Mouse (Mus musculus): ENCODE measurements around the gene Rnase13.

Rnase13 gene

DNA sequence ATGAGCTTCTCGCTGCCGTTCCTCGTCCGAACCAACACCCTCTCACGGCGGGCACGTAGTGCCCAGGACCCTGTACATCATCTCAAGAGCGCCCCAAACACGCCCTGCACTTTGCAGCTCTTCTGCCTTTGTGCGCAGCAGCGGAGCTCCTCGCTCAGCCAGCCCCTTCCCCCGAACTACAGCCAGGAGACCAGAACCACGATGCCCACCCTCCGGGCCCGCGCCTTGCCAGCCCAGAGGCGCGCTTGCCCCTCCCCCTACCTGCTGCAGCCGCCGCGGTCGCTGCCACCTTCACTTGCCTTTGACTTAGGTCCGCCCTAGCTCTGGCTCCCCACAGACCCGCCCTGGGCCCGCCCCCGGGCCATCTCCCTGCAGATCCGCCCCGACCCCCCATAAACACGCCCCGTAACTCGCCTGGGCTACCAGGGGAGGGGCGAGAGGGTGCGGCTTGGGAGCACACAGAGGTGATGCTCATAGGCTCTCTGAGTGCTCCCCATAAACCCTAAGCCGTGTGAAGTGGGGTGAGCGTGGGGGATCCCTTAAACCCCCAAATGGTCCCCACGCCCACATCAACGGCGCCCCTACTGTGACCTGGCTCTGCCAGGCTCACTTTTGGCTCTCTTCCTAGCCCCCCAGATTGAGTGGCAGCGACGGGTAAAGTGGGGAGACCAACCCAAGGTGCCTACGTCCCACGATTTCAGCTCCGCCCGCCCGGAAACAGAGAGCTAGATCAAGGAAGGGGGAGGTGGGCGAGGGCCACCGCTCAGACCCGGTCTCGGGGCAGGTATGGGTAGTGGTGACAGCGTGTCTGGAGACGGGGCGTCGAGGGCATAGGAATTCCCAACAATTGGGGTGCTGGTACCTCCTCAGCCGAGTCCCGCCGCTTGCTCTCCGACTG is 9.3 kb downstream of the Rnase13 start:
- in situ Hi-C loops (cut with MboI, MseI): no loop called here

DNA sequence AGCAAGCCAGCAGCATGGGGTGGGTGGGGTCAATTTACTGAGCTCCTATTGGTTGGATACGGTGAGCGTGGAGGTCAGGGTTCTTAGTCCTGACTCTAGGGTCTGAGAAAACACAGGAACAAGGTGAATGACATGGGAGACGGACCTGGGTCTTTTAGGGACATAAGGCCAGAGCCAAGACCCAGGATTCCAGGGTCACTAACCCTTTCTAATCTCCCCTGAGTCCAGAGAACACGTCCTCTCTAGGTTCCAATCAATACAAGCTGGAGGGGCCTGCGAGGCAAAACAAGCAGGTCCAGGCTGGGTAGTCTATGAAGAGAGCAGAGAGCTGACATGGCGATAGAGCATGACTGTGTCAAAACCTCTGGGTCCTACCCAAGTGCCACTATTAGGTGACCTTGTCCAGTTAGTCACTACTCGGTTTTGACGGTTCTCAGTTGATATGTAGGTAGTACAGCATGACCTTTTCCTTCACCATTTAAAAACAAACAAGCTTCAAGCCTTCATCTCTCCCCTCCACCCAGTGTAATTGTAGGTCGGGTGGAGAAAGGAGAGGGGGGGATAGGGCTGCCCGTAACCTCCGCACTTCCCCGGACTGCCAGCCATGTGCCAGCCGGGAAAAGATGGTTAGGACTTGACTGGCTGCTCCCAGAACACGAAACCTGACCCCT is 10.0 kb downstream of the Rnase13 start:
- in situ Hi-C loops (cut with MboI, MseI): no loop called here

DNA sequence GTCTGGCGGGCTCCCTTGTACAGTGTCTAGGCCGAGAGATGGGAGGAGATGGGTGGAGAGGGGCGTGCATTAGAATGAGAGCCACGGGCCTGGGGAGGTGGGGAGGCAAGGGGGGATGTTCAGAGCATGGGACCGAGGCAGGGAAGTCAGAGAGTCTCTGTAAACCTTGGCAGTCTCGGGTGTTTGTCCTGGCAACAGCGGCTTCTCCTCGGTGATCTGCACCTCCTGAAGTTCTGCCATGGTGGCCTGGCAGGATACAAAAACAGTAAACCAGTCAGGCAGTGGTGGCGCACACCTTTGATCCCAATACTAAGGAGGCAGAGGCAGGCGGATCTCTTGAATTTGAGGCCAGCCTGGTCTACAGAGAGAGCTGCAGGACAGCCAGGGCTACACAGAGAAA is 11.3 kb downstream of the Rnase13 start:
- in situ Hi-C loops (cut with MboI, MseI): no loop called here

DNA sequence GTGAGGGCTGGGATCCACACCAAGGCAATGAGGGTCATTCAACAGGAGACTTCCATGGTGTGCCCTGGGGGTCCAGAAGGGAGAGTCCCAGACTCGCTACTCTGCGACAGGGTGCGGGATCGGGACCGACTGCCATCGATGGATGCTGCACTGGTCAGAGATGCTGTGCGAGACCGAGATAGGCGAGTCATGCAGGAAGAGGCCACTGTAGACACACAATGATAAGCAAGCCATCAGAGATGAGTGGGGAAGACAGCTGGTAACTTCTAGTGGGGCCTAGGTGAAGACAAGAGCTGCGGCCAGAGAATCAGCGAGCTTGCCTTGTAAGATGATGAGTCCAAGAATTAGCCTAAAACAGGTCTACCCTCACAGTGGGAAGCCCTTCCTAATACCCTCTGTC is 16.5 kb downstream of the Rnase13 start:
- in situ Hi-C loops (cut with MboI, MseI): loop anchor here (5.0 kb wide), 1 partner anchor 101 kb away; no protein-coding TSS in a partner anchor

DNA sequence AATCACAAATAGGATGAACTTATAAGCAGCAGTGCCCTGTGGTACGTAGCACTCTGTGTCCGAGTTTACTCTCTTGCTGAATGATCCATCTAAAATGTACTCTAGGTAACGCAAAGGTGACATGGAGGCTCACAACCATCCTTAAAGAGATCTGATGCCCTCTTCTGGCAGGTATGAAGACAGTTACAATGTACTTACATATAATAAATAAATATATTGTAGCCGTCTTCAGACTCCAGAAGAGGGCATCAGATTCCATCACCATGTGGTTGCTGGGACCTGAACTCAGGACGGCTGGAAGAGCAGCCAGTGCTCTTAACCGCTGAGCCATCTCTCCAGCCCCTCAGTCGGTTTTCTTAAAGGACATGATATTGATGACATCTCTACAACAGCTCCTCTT is 17.9 kb downstream of the Rnase13 start:
- in situ Hi-C loops (cut with MboI, MseI): loop anchor here (5.0 kb wide), 1 partner anchor 103 kb away; no protein-coding TSS in a partner anchor

DNA sequence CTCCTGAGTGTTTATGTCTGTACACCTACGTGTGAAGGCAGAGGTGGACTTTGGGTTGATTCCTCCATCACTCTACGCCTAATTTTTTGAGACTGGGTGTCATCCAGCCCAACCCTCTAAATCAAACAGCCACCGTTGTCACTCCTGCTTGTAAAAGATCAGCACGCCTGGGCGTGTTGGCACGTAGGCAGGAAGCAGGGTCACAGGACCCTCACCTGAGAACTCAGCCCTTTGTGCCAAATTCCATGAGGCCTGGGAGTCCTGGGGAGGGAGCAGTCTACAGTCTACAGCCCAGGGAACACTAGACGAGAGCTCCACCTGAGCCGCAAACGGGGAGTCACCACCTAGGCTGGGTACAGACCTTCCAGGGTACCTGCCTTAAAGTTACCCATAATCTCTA is 18.8 kb downstream of the Rnase13 start:
- in situ Hi-C loops (cut with MboI, MseI): no loop called here

DNA sequence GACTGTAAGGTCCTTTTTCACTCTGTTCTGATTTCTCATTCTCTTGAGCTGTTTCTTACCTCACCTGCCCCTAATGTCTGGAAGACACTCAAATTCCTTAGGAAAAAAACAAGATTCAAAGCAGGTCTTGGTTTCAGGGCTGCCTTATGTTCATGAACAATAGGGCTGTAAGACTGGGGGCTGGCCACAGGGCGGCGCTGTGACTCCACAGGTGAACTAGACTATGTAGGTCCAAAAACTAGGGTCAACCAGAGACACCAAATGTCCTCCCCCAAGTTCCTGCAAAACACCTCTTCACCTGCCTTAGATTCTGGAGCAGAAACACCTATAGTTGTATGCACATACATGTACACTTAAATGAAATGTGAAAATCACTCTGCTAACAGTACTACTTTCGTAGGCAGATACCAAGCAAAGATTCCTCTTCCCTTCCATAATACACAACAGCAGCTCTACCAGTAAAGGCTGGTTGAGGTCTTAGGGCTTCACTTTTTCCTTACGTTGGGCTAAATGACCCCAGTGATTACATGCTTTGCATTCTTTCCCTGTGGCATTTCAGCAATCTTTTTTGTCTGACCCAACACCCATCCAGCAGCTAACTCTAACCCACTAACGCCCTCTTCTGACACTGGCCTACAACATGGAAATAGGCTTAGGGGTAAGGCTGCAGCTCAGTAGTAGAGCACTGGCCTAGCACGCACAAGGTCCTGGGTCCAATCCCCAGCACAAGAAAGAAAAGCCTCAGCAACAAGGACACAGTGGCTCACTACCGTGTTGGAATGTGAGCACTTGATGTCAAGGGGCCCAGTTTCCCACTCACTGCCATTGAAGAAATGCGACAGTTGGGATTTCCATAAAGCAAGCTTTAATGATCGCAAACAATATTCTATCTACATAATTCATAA is 19.5 kb downstream of the Rnase13 start:
- in situ Hi-C loops (cut with MboI, MseI): no loop called here

DNA sequence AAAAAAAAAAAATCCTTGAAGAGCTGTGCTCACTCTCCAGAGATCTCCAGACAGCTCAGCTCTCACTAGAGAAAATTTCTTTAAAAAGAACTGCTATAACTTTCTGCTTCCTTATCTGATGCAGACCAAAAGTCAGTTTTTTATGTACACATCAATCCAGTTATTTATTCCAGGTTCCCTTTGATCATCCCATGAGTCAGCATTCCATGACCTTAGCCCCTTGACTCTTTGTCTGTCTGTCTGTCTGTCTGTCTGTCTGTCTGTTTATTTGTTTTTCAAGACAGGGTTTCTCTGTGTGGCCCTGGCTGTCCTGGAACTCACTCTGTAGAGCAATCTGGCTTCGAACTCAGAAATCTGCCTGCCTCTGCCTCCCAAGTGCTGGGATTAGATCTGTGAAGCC is 23.2 kb downstream of the Rnase13 start:
- in situ Hi-C loops (cut with MboI, MseI): no loop called here

DNA sequence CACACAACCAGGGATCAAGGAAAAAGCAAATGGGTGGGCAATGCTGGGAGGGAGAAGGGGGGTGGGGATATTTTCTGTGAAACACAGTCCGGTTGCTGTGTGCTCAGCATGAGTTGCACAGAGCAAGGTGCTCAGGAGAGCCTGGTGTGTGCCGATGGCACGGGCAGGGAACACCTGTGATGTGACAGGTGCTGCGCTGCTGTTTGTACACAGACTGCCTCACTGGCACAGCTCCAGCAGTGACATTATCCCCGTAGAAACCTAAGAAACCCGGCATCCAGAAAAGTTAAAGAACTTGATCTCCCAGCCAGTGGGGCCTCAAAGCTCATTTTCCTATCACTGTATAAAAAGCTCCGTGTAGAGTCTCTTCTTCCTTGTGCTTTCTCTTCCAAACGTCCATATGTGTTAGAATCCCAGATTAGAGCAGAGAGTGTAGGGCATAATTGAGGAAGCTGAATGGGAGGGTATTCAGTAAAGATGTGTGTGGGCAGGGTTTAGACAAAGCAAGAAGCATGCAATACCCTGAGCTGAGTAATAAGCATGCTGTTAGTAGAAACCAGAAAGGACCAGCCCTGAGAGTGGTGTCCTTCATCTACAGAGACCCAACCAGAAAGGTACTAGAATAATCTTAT is 25.9 kb downstream of the Rnase13 start:
- in situ Hi-C loops (cut with MboI, MseI): no loop called here

DNA sequence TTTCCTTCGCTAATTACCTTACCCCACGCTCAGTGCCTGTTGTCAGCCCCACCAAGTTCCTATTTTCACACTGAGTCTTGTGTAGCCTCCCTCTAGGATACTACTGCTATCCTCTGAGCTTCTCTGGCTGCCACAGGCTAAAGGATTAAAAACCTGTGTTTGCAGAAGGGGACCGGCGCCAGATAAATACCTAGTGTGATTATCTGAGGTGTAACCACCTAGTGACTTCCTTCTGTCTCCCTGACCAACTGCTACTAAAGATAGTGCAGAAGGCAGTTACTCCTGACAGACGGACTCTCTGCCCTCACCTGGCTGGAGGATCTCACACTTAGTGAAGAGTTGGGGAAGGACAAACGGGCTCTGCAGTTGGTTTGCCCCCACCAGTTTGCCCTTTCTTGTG is 26.6 kb downstream of the Rnase13 start:
- in situ Hi-C loops (cut with MboI, MseI): no loop called here

DNA sequence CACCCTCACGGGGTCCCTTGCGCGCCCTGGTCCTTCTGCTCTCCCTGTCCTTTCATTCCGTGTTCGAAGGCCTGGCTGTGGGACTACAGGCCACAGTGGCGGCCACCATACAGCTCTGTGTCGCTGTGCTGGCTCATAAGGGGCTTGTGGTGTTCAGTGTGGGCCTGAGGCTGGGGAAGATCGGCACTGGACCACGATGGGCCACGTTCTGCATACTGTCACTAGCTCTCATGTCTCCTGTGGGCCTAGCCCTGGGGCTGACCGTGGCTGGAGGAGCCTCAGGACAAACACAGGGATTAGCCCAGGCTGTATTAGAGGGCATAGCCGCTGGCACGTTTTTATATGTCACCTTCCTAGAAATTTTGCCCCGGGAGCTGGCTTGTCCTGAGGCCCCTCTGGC is 27.5 kb downstream of the Rnase13 start:
- in situ Hi-C loops (cut with MboI, MseI): no loop called here

DNA sequence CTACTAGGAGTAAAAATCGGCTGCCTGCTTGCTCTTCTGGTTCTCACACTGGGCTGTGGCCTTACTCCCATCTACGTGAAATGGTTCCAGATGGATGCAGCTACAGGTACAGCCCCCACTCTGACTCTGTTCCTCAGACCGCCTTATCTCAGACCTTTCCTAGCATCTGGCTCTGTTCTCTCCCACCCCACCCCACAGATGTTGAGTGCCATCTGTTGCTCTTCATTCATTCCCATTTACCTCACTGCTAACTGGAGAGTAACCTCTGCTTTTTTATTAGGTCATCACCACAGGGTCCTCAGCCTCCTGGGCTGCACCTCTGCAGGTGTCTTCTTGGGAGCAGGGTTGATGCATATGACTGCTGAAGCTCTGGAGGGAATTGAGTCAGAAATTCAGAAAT is 28.8 kb downstream of the Rnase13 start:
- in situ Hi-C loops (cut with MboI, MseI): no loop called here

DNA sequence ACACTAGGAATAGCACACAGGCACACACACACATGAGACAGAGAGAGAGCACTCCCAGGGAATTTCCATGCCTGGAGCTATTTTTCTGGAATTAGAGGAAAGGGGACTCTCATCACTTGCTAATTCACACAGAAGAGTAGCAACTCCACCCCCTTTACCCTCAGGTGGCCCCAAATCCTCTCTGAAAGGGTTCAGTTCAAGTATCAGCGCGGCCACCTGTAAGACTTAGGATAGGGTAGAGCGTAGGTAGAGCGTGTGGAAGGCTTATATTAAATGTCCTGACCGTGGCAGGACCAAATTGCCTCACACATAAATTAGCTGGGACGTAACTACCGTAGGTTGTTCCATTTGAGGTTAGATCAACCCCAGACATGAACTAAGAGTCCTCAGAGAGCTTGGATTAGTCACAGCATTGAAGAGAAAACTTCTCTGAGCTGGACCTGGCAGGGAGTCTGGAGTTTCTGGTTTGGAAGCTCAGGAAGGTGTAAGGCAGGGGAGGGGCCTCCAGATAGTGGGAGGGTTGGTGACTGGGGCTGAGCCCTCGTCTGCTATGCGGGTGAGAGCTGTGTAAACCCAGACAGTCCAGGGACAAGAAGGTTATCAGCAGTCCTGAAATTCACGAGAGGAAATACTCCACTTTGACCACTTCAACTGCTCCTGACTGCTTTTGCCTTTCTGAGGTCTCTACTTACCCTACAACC is 29.3 kb downstream of the Rnase13 start:
- in situ Hi-C loops (cut with MboI, MseI): no loop called here

DNA sequence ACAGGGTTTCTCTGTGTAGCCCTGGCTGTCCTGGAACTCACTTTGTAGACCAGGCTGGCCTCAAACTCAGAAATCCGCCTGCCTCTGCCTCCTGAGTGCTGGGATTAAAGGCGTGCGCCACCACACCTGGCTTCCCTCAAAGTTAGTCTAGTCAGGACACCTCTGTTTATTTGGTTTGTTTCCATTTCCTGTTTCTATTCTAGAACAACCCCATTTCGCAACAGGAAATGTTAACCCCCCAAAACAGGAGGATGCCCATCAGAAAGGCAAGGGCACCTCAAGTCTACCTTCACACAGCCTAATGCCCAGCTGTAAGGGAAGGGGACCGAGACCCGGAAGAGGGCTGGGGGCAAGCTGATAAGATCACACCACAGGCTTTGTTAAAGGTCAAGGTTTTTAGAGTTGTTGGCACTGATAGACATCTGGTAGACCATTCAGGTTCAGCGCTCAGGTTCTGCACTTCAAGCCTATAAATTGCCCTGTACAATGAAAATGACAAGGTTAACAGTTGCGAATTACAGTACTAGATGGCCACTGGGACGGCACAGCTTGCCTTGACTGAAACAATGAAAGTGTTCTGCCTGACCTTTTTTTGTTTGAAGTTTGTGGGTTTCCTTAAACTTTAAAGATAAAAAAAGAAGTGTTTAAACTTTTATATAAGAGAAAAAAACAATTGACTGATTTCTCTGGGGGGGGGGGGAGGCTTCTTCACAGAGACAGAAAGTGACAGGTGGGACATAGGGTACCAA is 30.2 kb downstream of the Rnase13 start, which contains the start of gene Slc39a2:
TSS of gene Slc39a2 (plus strand) at position 699 of the 749 bp plus-strand sequence.
- in situ Hi-C loops (cut with MboI, MseI): no loop called here

DNA sequence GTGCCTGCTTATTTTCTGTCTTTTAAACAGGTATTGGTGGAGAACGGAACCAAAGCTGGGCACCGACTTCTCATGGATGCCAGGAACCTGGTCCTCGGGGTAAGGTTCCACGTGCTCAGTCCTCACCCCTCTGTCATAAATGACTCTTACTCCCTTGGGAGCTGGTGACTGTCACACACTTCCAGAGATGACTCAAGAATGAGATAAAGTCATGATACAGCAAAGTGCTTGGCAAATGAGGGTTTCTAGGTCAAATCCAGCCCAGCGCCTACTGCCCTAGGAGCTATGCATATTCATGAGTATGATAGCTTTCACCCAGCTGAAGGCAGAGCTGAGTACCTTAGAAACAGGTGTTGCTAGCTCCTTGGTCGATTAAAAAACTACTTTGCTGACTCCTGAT is 32.7 kb downstream of the Rnase13 start:
- in situ Hi-C loops (cut with MboI, MseI): no loop called here

DNA sequence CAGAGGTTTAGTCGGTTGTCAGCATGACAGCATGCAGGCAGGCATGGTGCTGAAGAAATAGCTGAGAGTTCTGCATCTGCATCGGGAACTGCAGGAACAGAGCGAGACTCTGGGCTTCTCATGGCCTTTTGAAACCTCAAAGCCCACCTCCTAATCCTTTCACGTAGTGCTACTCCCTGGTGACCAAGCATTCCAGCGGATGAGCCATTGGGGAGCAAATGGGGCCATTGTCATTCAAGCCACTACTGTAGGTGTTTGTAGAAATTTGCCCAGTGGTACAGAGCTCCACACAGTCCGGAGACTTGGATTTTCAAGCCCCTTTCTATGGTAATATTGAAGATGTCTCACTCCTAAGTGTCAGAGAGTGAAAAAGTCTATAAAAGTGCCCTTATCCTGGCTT is 36.5 kb downstream of the Rnase13 start:
- in situ Hi-C loops (cut with MboI, MseI): no loop called here

DNA sequence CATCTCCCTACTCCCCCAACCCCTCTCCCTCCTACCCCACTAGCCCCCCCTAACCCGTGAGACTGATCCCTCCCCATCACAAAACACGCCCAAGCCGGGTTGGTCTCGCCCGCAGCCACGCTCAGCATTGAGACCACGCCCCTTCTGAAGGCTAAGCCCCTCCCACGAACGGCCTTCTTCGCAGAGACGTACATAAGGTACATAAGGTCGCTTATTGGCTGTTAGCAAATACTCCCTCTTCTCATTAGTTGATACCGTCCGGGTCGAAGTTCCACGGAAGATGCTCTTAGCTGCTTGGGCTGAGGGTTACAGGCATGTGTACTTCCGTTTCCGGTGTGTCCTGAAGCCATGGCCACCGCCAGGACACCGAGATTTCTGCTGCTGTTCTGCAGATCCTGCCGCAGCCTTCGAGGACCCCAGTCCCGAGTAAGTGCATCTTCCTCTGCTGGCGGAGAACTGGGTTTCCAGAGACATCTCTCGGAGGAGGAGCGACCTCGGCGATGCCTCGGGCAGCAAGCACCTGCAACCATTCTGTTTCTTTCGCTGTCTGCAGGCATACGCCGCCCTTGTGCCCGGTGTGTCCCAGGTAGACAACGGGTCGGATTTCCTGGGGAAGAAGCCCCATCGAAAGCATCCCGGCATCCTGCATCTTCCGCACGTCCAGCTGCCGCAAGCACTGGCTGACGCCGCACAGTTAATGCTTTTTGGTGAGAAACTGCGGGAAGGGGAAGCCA is 37.8 kb downstream of the Rnase13 start, which contains the start of gene Mettl17:
TSS of gene Mettl17 (plus strand) at position 245 of the 734 bp plus-strand sequence.
- in situ Hi-C loops (cut with MboI, MseI): no loop called here

DNA sequence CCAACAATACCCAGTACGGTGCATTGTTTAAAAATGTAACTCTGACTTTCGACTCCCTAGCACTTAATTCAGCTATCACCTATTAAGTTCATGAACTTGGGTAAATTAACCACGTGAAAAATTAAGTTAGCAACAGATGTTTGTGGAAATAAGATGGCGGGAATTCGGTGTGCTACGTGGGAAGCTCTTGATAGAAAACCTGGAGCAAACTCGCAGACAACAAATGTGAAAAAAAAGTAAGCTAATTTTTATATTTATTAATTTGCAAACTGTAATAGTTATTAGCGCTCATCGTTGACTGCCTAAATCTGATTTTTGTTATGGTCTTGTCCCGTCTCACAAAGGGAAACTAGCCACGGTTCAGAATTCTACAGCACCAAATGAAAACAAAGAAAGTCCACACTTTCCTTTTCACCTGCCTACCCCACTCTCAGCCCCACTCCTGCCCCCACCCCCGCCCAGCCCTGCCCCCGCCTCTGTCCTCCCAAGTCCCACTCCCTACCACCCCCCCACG is 38.5 kb downstream of the Rnase13 start:
- in situ Hi-C loops (cut with MboI, MseI): no loop called here

DNA sequence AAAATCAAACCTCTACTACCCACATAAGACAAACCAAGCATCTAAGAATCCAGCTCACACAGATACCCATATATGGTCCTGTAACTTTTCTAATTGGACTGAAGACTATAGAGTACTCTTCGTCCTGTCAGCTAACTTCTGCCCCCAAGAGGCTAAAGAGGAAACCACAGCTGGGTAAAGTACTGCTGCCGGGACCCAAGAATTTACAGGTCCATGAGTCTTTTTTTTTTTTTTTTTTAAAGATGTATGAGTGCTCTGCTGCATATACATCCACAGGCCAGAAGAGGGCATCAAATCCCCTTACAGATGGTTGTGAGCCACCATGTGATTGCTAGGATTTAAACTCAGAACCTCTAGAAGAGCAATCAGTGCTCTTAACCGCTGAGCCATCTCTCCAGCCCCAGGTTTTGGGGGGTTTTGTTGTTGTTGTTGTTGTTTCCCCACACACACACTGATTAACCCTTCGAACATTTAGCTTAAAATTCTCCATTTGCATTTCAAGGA is 39.0 kb downstream of the Rnase13 start:
- in situ Hi-C loops (cut with MboI, MseI): no loop called here

Data from T-helper 1 cell (primary cell).